Mouse (Mus musculus) forebrain, embryonic 13.5 days (tissue): ENCODE results near the gene Aqp3. TPM values are rescaled to one million over a fixed set of nuclear protein-coding genes. Genes with fewer than 3 reads are reported as not detected.
"Not testable (repeated sequence)": the region's sequence is repeated elsewhere in the genome, so short reads cannot be mapped to it uniquely, and the experiment has no call there.

Experiments used
- ATAC-seq: fragments of 200-750 bp; cut with Nextera tagmentation; 2 replicates; pipeline ENCODE4 v1.8.0; 2017
- H3K27ac ChIP-seq: fragments of 300-500 bp; sonication (generic); 2 replicates; pipeline ENCODE4 v1.5.1; 2015; ENCODE audit warnings: inconsistent platforms, mild to moderate bottlenecking, moderate library complexity
- H3K27me3 ChIP-seq: fragments of 300-500 bp; sonication (generic); 2 replicates; pipeline ENCODE4 v1.6.1; 2015; ENCODE audit warnings: mild to moderate bottlenecking, inconsistent platforms
- H3K36me3 ChIP-seq: fragments of 300-500 bp; sonication (generic); 2 replicates; pipeline ENCODE4 v1.6.1; 2015; ENCODE audit warnings: mild to moderate bottlenecking, inconsistent platforms; ENCODE audit not compliant: poor library complexity, severe bottlenecking
- H3K4me1 ChIP-seq: fragments of 300-500 bp; sonication (generic); 2 replicates; pipeline ENCODE4 v1.6.1; 2015; ENCODE audit warnings: inconsistent platforms
- H3K4me2 ChIP-seq: fragments of 300-500 bp; sonication (generic); 2 replicates; pipeline ENCODE4 v1.6.1; 2015; ENCODE audit warnings: inconsistent platforms, mild to moderate bottlenecking, moderate library complexity
- H3K4me3 ChIP-seq: fragments of 300-500 bp; sonication (generic); 2 replicates; pipeline ENCODE4 v1.5.1; 2015; ENCODE audit warnings: mild to moderate bottlenecking, inconsistent platforms
- H3K9ac ChIP-seq: fragments of 300-500 bp; sonication (generic); 2 replicates; pipeline ENCODE4 v1.6.1; 2015; ENCODE audit warnings: mild to moderate bottlenecking, inconsistent platforms
- H3K9me3 ChIP-seq: fragments of 300-500 bp; sonication (generic); replicated peaks from 2 replicates; pipeline ENCODE4 v1.6.1; 2016; ENCODE audit warnings: inconsistent platforms
- WGBS: fragments of 180-500 bp; shearing (Covaris S2); methylation state at CpG from one replicate; pipeline ENCODE4 v1.1.7; 2015; 5-methylcytosine and 5-hydroxymethylcytosine counted together
- polyA plus RNA-seq: library from polyadenylated mRNA; unstranded; fragments of >200 nt; fragmentation: Nextera tagmentation; extraction: Ambion mirVana; gene quantifications from 2 replicates; pipeline ENCODE4 v1.2.1, GENCODE M21; 2015

Gene Aqp3
- polyA plus RNA-seq, 1 experiment from 2014 or later = not detected

- WGBS = 44% methylated on average over 13 of the region's 13 CpGs
- Histone ChIP-seq H3K9ac (no peak overlapping the region), H3K4me1 (peaks cover 12% of the 10 kb centered on the region; the same call in 1 of the 2 replicates), H3K9me3 (no peaks in the 10 kb centered on the region), H3K27me3 (peaks cover 41% of the 10 kb centered on the region), H3K4me3 (peak overlapping the region; percentile 48; the same call in 1 of the 2 replicates), H3K4me2 (peak overlapping the region; percentile 94; the same call in 1 of the 2 replicates), H3K27ac (no peak overlapping the region), H3K36me3 (no peaks in the 10 kb centered on the region)
- no peak for ATAC-seq
Measured at GRCm38 (mm10) chr4:41097381-41097780, 602 bp downstream of the Aqp3 start.

- no peak for ATAC-seq
- Histone ChIP-seq H3K27ac (no peak overlapping the region), H3K9ac (no peak overlapping the region), H3K36me3 (no peaks in the 10 kb centered on the region), H3K9me3 (no peaks in the 10 kb centered on the region), H3K27me3 (peaks cover 41% of the 10 kb centered on the region), H3K4me2 (no peak overlapping the region), H3K4me1 (peaks cover 12% of the 10 kb centered on the region; the same call in 1 of the 2 replicates), H3K4me3 (no peak overlapping the region)
- WGBS = 78% methylated on average over 5 of the region's 5 CpGs
Measured at GRCm38 (mm10) chr4:41096794-41097193, 1.2 kb downstream of the Aqp3 start.

- no peak for ATAC-seq
- Histone ChIP-seq H3K27ac (no peak overlapping the region), H3K9me3 (no peaks in the 10 kb centered on the region), H3K36me3 (no peaks in the 10 kb centered on the region), H3K9ac (no peak overlapping the region), H3K4me1 (peaks cover 12% of the 10 kb centered on the region; the same call in 1 of the 2 replicates), H3K27me3 (peaks cover 41% of the 10 kb centered on the region), H3K4me2 (no peak overlapping the region), H3K4me3 (no peak overlapping the region)
- 68% methylated on average over 8 of the region's 8 CpGs for WGBS
Measured at GRCm38 (mm10) chr4:41096169-41096568, 1.8 kb downstream of the Aqp3 start.

DNA sequence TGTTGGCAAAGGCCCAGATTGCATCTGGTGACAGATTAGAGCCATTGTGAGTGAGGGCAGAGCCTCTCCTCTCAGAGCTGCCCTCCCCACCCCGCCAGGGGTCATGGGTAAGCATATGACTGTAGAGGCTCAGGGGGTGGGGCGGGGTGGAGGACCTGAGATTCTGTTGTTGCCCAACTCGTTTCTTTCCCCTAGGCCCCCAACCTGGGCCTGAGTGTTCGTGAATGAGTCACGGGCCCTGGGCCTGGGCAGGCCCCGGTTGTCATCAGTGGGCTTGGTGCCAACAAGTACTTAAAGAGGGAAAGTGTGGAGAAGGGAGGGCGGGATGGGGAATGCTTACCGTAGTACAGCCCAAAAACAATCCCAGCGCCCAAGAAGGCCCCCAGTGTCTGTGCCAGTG, 3.6 kb downstream of the Aqp3 start:
- H3K9ac ChIP-seq = no peak overlapping the region
- no peaks in the 10 kb centered on the region for H3K9me3 ChIP-seq
- H3K4me2 ChIP-seq = no peak overlapping the region
- H3K36me3 ChIP-seq = no peaks in the 10 kb centered on the region
- no peak for ATAC-seq
- WGBS = 61% methylated on average over 9 of the region's 9 CpGs
- peaks cover 12% of the 10 kb centered on the region; the same call in 1 of the 2 replicates for H3K4me1 ChIP-seq
- no peak overlapping the region for H3K27ac ChIP-seq
- H3K27me3 ChIP-seq = peaks cover 37% of the 10 kb centered on the region
- no peak overlapping the region for H3K4me3 ChIP-seq

DNA sequence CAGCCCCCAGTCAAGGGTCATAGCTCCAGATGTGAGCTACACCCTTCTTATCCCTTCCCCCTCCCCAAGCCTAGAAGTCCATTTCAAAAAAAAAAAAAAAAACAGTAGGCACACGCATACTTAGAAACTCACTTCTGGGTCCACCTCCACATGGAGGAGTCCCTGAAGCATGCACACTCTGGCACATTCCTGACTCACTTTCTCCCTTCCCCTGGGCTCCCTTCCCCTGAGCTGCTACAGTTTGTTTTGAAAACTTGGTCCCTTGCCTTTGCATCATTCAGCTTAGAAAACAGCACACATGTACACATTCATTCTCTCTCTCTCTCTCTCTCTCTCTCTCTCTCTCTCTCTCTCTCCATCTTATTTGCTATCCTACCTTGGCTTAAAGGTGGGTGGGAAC, 5.0 kb downstream of the Aqp3 start:
- Histone ChIP-seq H3K9me3 (no peaks in the 10 kb centered on the region), H3K4me2 (no peak overlapping the region), H3K4me1 (0 out of 2 replicates have a peak, but pooled peaks cover 6% of the 10 kb centered on the region), H3K9ac (no peak overlapping the region), H3K27ac (no peak overlapping the region), H3K36me3 (no peaks in the 10 kb centered on the region), H3K27me3 (peaks cover 25% of the 10 kb centered on the region), H3K4me3 (no peak overlapping the region)
- 100% methylated on average over 1 of the region's 1 CpGs for WGBS
- no peak for ATAC-seq

- Histone ChIP-seq H3K4me2 (no peak overlapping the region), H3K27me3 (peaks cover 9% of the 10 kb centered on the region), H3K36me3 (no peaks in the 10 kb centered on the region), H3K4me1 (0 out of 2 replicates have a peak, but pooled peaks cover 2% of the 10 kb centered on the region), H3K9me3 (no peaks in the 10 kb centered on the region), H3K9ac (no peak overlapping the region), H3K27ac (no peak overlapping the region), H3K4me3 (no peak overlapping the region)
- 70% methylated on average over 3 of the region's 3 CpGs for WGBS
- ATAC-seq = no peak
Measured at GRCm38 (mm10) chr4:41091391-41091790, 6.6 kb downstream of the Aqp3 start.

DNA sequence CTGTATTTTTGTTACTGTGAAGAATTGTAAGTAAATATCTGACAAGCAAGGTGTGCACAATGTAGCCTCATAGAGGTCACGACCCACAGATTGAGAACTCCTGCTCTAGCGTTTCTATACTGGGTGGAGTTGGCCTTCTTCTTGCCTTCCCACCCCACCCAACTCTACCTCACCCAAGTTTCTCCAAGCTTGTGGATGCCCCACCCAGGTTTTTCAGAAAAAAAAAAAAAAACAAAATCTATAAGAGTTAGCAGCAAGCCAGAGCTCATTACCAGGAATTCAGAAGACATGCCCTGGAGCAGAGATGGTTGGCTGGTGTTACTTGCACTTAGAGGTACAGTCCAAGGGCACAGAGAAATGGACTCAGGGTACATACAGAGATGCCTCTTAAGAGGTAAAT, 8.3 kb downstream of the Aqp3 start:
- Histone ChIP-seq H3K27ac (no peak overlapping the region), H3K4me2 (no peak overlapping the region), H3K27me3 (no peaks in the 10 kb centered on the region), H3K4me1 (0 out of 2 replicates have a peak, but pooled peaks cover 2% of the 10 kb centered on the region), H3K9me3 (no peaks in the 10 kb centered on the region), H3K36me3 (no peaks in the 10 kb centered on the region), H3K9ac (no peak overlapping the region), H3K4me3 (no peak overlapping the region)
- ATAC-seq = no peak
- WGBS = 75% methylated on average over 2 of the region's 2 CpGs

DNA sequence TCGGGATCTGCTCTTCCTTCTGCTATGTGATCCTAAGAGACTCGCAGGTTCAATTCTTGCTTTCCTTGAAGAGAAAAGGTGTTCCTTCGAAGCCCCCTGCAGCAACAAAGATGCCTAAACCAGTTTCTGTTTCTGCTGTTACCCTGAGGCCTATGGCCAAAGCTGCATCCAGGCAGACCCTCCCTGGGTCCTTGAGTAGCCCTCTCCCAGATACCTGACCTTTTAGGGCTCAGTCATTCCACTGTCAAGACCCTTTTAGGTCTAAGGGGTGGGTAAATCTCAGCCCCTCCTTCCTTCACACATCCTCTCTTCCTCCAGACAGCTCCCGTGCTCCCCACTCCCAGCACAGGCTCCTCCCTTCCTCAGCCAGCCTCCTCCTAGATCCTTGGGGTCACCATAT, 8.8 kb downstream of the Aqp3 start:
- no peak overlapping the region for H3K4me3 ChIP-seq
- ATAC-seq = no peak
- 88% methylated on average over 4 of the region's 4 CpGs for WGBS
- H3K27ac ChIP-seq = no peak overlapping the region
- no peak overlapping the region for H3K4me2 ChIP-seq
- no peaks in the 10 kb centered on the region for H3K9me3 ChIP-seq
- 0 out of 2 replicates have a peak, but pooled peaks cover under 1% of the 10 kb centered on the region for H3K4me1 ChIP-seq
- no peaks in the 10 kb centered on the region for H3K36me3 ChIP-seq
- no peaks in the 10 kb centered on the region for H3K27me3 ChIP-seq
- H3K9ac ChIP-seq = no peak overlapping the region

DNA sequence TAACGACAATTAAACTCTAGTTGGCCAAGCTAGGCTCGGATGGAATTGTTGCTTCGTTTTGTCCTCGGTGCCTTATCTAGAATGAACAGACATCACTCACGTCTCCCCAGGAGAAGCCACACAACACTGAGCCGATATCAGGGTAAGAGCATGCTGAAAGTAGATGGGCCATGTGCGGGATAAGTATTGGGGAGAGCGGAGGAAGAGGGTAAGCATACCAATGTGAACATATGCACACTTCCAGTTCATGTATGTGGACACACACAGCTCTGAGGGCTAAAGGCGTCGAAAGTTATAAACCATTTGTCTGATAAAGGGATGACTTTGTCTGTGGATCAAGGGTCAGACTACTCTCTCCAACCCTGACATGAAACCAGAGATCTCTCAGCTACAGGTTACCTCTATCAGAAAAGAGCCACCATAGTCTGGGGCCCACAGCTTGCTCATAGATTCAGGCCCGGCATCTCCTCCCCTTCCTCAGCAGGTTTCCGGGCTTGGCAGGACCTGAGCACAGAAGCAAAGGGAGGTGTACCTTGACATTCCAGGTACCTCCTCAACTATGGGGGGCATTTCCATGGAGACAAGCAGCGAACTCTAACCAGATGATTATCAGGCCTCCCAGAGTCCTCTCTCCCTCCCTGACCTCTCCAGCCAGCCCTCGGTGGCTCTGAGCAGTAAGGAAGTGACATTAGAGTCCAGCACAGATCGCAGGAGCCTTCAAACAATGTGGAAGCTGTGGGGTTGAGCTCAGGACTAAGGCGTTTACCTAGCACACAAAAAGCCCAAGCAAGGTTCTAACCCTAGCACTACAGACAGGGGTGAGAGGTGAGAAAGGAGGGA, 10.3 kb downstream of the Aqp3 start:
- no peak for ATAC-seq
- no peaks in the 10 kb centered on the region for H3K36me3 ChIP-seq
- 86% methylated on average over 16 of the region's 16 CpGs for WGBS
- no peak overlapping the region for H3K27ac ChIP-seq
- no peaks in the 10 kb centered on the region for H3K9me3 ChIP-seq
- no peaks in the 10 kb centered on the region for H3K4me1 ChIP-seq
- no peaks in the 10 kb centered on the region for H3K27me3 ChIP-seq
- H3K4me2 ChIP-seq = no peak overlapping the region
- no peak overlapping the region for H3K4me3 ChIP-seq
- H3K9ac ChIP-seq = no peak overlapping the region

- ATAC-seq = no peak
- Histone ChIP-seq H3K4me2 (no peak overlapping the region), H3K36me3 (no peaks in the 10 kb centered on the region), H3K9ac (no peak overlapping the region), H3K4me1 (no peaks in the 10 kb centered on the region), H3K27me3 (no peaks in the 10 kb centered on the region), H3K27ac (no peak overlapping the region), H3K4me3 (no peak overlapping the region), H3K9me3 (no peaks in the 10 kb centered on the region)
- 84% methylated on average over 9 of the region's 9 CpGs for WGBS
Measured at GRCm38 (mm10) chr4:41086947-41087346, 11.0 kb downstream of the Aqp3 start.

- Histone ChIP-seq H3K36me3 (no peaks in the 10 kb centered on the region), H3K4me3 (no peak overlapping the region), H3K27ac (no peak overlapping the region), H3K9me3 (no peaks in the 10 kb centered on the region), H3K4me2 (no peak overlapping the region), H3K9ac (no peak overlapping the region), H3K4me1 (no peaks in the 10 kb centered on the region), H3K27me3 (no peaks in the 10 kb centered on the region)
- WGBS = 87% methylated on average over 4 of the region's 4 CpGs
- no peak for ATAC-seq
Measured at GRCm38 (mm10) chr4:41084819-41085218, 13.2 kb downstream of the Aqp3 start.

- not testable (repeated sequence) for ATAC-seq, H3K9ac ChIP-seq, H3K27me3 ChIP-seq, H3K9me3 ChIP-seq, H3K4me1 ChIP-seq, H3K4me3 ChIP-seq, H3K36me3 ChIP-seq, H3K4me2 ChIP-seq, H3K27ac ChIP-seq
- 75% methylated on average over 4 of the region's 4 CpGs for WGBS
Measured at GRCm38 (mm10) chr4:41082803-41083202, 15.2 kb downstream of the Aqp3 start.
